Mouse (Mus musculus) heart, adult 10 weeks (tissue): ENCODE data around the gene Ppp1r3c. TPM values are rescaled to one million over a fixed set of nuclear protein-coding genes. Genes with fewer than 3 reads are reported as not detected.

Source experiments
- polyA plus RNA-seq: library from polyadenylated mRNA; stranded (reverse); fragments of 350-450 nt; fragmentation: Illumina TruSeq; extraction: RNeasy Lipid Tissue Mini Kit (QIAGEN cat#74804); gene quantifications from one replicate; pipeline ENCODE4 v1.2.3, GENCODE M21; 2014; ENCODE audit warnings: low read depth, low replicate concordance

Gene Ppp1r3c
- polyA plus RNA-seq = 154 TPM

DNA sequence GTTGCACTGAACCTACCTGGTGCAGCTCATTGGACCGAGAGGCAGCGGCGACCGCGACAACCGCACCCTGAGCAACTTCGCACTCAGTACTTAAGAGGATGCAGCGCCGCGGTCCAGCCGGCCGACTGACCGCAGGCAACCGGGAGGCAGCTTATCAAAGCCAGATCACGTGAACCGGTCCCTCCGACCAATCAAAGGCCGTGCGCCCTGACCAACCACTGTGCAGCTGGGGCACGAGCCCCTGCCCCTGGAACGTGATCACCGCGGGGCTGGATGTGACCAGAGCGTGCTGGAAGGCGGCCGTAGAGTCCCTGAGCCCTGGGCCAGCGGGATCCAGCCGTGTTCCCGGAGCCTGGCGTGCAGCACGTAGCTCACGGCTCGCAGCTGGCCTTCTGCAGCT lies at the start of gene Ppp1r3c:
Ppp1r3c (minus strand) TSS at position 117 of the 400 bp plus-strand sequence.

Other genes starting within 250 kb of the Ppp1r3c start
- gene Hectd2, start 182.0 kb downstream of the Ppp1r3c start, polyA plus RNA-seq = 1.7 TPM
- 49.6 TPM for gene Tnks2, start 97.6 kb upstream of the Ppp1r3c start, polyA plus RNA-seq
- gene Fgfbp3, start 183.0 kb upstream of the Ppp1r3c start, polyA plus RNA-seq = 2.7 TPM
- gene Btaf1, start 189.4 kb upstream of the Ppp1r3c start, polyA plus RNA-seq = 9.5 TPM